Mouse (Mus musculus) lung, postnatal 0 days (tissue): Measurements from ENCODE around the gene Pparg.
A peak's percentile ranks its signal among the peaks of the same experiment; 100 is the strongest.

ENCODE experiments used
- CTCF ChIP-seq: IDR thresholded peaks from 2 replicates; pipeline ENCODE4 v1.5.1; 2016; ENCODE audit warnings: antibody characterized with exemption, mild to moderate bottlenecking
- EP300 ChIP-seq: IDR thresholded peaks from 2 replicates; pipeline ENCODE4 v1.6.1; 2016; ENCODE audit warnings: antibody characterized with exemption, mild to moderate bottlenecking, control low read depth

DNA sequence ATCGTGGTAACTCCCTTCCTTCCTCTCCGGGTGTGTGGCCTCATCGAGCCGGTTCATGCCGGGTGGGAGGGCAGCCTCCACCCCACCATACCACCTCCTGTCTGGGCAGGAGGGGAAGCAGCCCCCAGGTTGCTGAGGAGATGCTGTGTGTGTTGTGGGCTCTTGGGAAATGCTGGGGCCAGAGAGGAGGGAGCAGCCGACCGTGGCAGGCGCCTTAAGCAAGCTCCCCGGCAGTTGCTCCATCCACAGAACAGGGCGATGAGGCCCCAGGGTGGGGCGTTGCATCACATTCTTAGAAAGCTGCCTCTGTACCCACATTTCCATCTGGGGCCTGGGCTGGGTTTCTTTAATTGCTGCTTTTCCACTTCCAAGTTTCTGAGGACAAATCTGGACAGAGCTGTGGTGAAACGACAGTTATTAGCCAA, 158.5 kb downstream of the Pparg start:
- TF ChIP-seq CTCF, result no peak
- peak; percentile 32; the same call in 1 of the 2 replicates for TF ChIP-seq EP300
